Mouse (Mus musculus) kidney, embryonic 15.5 days (tissue): ENCODE measurements around the gene Nipal3. TPM values are rescaled to one million over a fixed set of nuclear protein-coding genes. Genes with fewer than 3 reads are reported as not detected.

ENCODE experiments used
- ATAC-seq: fragments of 200-750 bp; cut with Nextera tagmentation; replicated peaks from 2 replicates; pipeline ENCODE4 v1.8.0; 2017; ENCODE audit warnings: moderate TSS enrichment; ENCODE audit not compliant: low FRiP score
- H3K27ac ChIP-seq: fragments of 300-500 bp; sonication (generic); 2 replicates; pipeline ENCODE4 v1.5.1; 2015; ENCODE audit warnings: mild to moderate bottlenecking, inconsistent platforms
- H3K27me3 ChIP-seq: fragments of 300-500 bp; sonication (generic); 2 replicates; pipeline ENCODE4 v1.6.1; 2015; ENCODE audit warnings: inconsistent platforms
- H3K36me3 ChIP-seq: fragments of 300-500 bp; sonication (generic); 2 replicates; pipeline ENCODE4 v1.6.1; 2015; ENCODE audit warnings: inconsistent platforms
- H3K4me1 ChIP-seq: fragments of 300-500 bp; sonication (generic); 2 replicates; pipeline ENCODE4 v1.6.1; 2015; ENCODE audit warnings: inconsistent platforms
- H3K4me2 ChIP-seq: fragments of 300-500 bp; sonication (generic); 2 replicates; pipeline ENCODE4 v1.6.1; 2015; ENCODE audit warnings: moderate library complexity, mild to moderate bottlenecking, inconsistent platforms
- H3K4me3 ChIP-seq: fragments of 300-500 bp; sonication (generic); replicated peaks from 2 replicates; pipeline ENCODE4 v1.5.1; 2015; ENCODE audit warnings: mild to moderate bottlenecking, inconsistent platforms
- H3K9ac ChIP-seq: fragments of 300-500 bp; sonication (generic); 2 replicates; pipeline ENCODE4 v1.6.1; 2015; ENCODE audit warnings: mild to moderate bottlenecking, inconsistent platforms
- H3K9me3 ChIP-seq: fragments of 300-500 bp; sonication (generic); replicated peaks from 2 replicates; pipeline ENCODE4 v1.6.1; 2016; ENCODE audit warnings: inconsistent platforms
- WGBS: fragments of 180-500 bp; shearing (Covaris S2); methylation state at CpG from one replicate; pipeline ENCODE4 v1.1.7; 2015; ENCODE audit warnings: mixed read lengths; 5-methylcytosine and 5-hydroxymethylcytosine counted together
- polyA plus RNA-seq: library from polyadenylated mRNA; unstranded; fragments of >200 nt; fragmentation: Nextera tagmentation; extraction: Ambion mirVana; gene quantifications from 2 replicates; pipeline ENCODE4 v1.2.1, GENCODE M21; 2015

Gene Nipal3
- polyA plus RNA-seq, 1 experiment from 2014 or later, result 6.2 TPM

DNA sequence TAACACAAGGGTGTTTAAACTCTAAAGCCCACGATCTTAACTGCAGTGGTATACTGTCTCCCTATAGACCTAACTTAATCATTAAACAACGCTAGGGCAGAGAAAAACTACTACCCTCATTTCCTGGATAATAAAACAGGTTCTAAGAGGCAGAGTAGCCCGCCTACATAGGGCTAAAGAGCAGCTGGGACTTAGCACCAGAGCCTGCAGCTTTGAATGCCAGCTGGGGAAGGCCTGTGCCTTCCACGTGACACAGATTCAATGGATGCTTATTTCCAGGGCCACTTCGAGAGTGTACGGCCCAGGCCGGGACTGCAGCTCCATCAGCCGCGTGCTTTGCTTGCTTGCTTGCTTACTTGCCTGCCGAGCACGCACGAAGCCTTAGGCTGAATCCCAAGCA lies 41.3 kb downstream of the Nipal3 start:
- 0 out of 2 replicates have a peak, but pooled peaks cover 4% of the 10 kb centered on the region for H3K36me3 ChIP-seq
- peak overlapping the region; percentile 72 for H3K27ac ChIP-seq
- H3K4me1 ChIP-seq, result peaks cover 36% of the 10 kb centered on the region
- peak; percentile 64 for ATAC-seq
- no peak overlapping the region for H3K4me3 ChIP-seq
- no peaks in the 10 kb centered on the region for H3K27me3 ChIP-seq
- WGBS, result 27% methylated on average over 12 of the region's 12 CpGs
- H3K9me3 ChIP-seq, result no peaks in the 10 kb centered on the region
- H3K9ac ChIP-seq, result no peak overlapping the region
- no peak overlapping the region for H3K4me2 ChIP-seq

DNA sequence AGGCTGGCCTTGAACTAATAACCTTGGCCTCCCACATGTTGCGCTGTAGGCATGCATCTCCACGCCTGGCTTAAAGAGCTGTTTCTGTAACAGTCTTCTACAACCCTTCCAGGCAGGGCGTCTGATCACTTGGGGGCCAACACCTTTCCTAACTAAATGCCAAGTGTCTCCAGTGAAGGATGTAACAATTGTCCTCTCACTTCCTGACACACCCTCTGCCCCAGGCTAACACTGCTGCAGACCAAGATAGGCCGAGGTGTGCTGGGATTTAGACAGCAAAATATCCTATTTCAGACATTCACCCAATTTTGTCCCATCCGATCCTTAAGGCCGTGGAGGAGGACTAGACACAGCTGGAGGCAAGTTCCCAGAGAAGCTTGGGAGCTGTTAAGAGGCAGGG lies 41.7 kb downstream of the Nipal3 start:
- H3K4me2 ChIP-seq, result no peak overlapping the region
- 34% methylated on average over 6 of the region's 6 CpGs for WGBS
- ATAC-seq, result no peak
- peak overlapping the region; percentile 72 for H3K27ac ChIP-seq
- H3K36me3 ChIP-seq, result 0 out of 2 replicates have a peak, but pooled peaks cover 4% of the 10 kb centered on the region
- peaks cover 36% of the 10 kb centered on the region for H3K4me1 ChIP-seq
- no peaks in the 10 kb centered on the region for H3K27me3 ChIP-seq
- no peaks in the 10 kb centered on the region for H3K9me3 ChIP-seq
- no peak overlapping the region for H3K4me3 ChIP-seq
- no peak overlapping the region for H3K9ac ChIP-seq

DNA sequence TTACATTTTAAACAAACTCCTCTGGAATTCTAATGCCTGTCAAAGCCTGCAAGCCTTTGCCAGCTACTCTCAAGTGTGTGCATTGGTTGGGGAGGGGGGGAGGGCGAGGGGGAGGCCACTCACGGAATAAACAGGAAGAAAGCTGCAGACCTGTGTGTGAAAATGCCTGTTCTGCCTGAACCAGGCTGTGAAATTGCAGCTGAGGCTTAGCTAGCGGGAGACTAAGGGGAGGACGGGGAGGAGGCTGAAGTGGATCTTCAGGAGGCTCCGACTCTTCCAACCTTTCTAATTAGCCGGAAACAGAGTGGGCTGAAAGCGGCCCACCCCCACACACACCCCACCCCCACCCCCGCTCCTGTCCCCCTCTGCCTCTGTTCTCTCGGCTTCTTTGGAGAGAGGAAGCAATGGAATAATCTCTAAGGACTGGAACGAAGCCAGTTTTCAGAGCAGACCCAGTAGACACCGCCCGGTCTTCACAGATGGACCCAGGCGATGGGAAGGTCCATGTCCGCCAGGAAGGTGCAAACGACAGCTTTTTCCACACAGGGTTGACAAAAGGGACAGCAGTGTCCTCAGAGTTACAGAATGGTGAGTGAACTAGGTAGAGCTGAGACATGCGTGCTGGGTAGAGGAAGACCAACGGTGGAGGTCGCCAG lies 43.4 kb downstream of the Nipal3 start:
- ATAC-seq, result 0 out of 2 replicates have a peak, but pooled peaks have one; percentile 18
- H3K4me1 ChIP-seq, result peaks cover 36% of the 10 kb centered on the region
- no peaks in the 10 kb centered on the region for H3K9me3 ChIP-seq
- H3K4me2 ChIP-seq, result peak overlapping the region; percentile 40
- no peaks in the 10 kb centered on the region for H3K27me3 ChIP-seq
- 37% methylated on average over 18 of the region's 18 CpGs for WGBS
- H3K9ac ChIP-seq, result no peak overlapping the region
- H3K4me3 ChIP-seq, result 0 out of 2 replicates have a peak overlapping the region, but pooled peaks have one; percentile 1
- peak overlapping the region; percentile 54 for H3K27ac ChIP-seq
- H3K36me3 ChIP-seq, result 0 out of 2 replicates have a peak, but pooled peaks cover 4% of the 10 kb centered on the region

DNA sequence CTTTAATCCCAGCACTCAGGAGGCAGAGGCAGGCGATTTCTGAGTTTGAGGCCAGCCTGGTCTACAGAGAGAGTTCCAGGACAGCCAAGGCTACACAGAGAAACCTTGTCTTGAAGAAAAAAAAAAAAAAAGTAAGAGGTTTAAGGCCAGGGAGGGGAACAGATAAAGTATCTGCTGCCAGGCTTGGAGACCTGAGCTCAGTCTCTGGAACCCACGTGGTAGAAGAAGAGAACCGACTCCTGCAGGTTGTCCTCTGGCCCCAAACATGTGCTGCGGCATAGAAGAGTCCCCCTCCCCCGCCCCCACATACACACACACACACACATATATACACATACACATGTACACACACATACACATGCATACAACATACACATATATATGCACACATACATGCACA lies 52.4 kb downstream of the Nipal3 start:
- no peak overlapping the region for H3K4me2 ChIP-seq
- H3K36me3 ChIP-seq, result no peaks in the 10 kb centered on the region
- H3K4me1 ChIP-seq, result peaks cover 10% of the 10 kb centered on the region
- ATAC-seq, result no peak
- no peak overlapping the region for H3K27ac ChIP-seq
- H3K9me3 ChIP-seq, result no peaks in the 10 kb centered on the region
- H3K9ac ChIP-seq, result no peak overlapping the region
- H3K27me3 ChIP-seq, result no peaks in the 10 kb centered on the region
- no peak overlapping the region for H3K4me3 ChIP-seq
- WGBS, result 75% methylated on average over 5 of the region's 5 CpGs

DNA sequence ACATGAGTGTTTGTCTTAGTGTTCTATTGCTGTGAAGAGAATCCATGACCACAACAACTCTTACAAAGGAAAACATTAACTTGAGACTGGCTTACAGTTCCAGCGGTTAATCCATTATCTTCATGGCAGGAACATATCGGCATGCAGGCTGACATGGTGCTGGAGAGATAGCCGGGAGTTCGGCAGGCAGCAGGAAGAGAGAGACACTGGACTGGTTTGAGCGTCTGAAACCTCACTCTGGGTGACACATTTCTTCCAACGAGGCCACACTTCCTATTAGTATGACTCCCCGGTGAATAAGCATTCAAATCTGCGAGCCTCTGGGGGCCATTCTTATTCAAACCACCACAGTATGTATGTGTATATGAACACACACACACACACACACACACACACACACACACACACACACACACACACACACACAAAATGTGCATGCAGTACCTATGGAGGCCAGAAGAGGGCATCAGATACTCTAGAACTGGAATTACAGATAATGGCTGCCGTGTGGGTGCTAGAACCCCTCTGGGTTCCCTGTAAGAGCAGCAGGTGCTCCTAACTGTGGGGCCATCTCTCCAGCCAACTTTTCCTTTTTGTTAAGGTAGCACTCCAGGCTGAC lies 54.8 kb downstream of the Nipal3 start:
- ATAC-seq, result no peak
- H3K9ac ChIP-seq, result no peak overlapping the region
- peaks cover 10% of the 10 kb centered on the region for H3K4me1 ChIP-seq
- 56% methylated on average over 9 of the region's 9 CpGs for whole genome bisulfite sequencing
- H3K4me2 ChIP-seq, result no peak overlapping the region
- no peak overlapping the region for H3K4me3 ChIP-seq
- no peaks in the 10 kb centered on the region for H3K36me3 ChIP-seq
- H3K27me3 ChIP-seq, result no peaks in the 10 kb centered on the region
- no peak overlapping the region for H3K27ac ChIP-seq
- H3K9me3 ChIP-seq, result no peaks in the 10 kb centered on the region

DNA sequence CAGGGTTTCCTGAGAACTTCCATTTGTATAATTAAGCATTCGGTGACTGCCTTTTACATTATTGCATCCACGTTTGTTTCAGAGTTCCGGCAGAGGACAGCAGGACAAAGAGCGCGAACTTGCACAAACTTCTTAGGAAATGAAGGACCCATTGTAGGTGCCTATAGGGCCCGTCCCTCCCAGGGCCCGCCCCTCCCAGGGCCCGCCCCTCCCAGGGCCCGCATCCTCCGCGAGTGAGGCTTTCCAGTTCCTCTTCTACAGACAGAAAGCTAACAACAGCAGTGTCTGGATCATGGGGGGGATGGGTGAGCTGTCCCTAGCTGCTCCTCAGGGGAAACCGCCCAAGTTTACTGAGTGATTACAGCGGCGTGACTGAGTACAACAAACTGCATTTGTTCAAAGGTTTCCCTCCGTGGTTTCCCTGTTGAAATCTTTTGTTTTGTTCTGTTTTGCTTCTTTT lies 55.6 kb downstream of the Nipal3 start:
- no peaks in the 10 kb centered on the region for H3K9me3 ChIP-seq
- ATAC-seq, result peak; percentile 94
- no peak overlapping the region for H3K9ac ChIP-seq
- H3K4me2 ChIP-seq, result peak overlapping the region; percentile 48
- no peaks in the 10 kb centered on the region for H3K27me3 ChIP-seq
- peaks cover 16% of the 10 kb centered on the region for H3K4me1 ChIP-seq
- H3K27ac ChIP-seq, result peak overlapping the region; percentile 72
- 0 out of 2 replicates have a peak overlapping the region, but pooled peaks have one; percentile 5 for H3K4me3 ChIP-seq
- no peaks in the 10 kb centered on the region for H3K36me3 ChIP-seq
- WGBS, result 4% methylated on average over 15 of the region's 15 CpGs

DNA sequence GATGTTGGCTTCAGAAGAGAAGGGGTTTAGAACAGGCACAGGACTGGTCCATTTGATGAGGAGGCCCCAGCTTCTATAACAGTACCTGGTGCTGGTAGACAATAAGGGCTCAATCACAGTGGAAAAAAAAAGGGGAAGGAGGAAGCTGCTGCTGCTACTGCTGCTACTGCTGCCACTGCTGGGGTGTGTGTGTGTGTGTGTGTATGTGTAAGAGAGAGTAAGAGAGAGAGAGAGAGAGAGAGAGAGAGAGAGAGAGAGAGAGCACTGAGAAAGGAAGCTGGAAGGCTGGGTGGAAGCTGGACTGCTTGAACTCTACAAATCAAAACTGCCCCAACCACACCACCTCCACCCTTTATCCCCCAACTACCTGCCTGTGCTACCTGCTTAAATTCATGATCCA lies 56.9 kb downstream of the Nipal3 start:
- Histone ChIP-seq H3K9me3 (no peaks in the 10 kb centered on the region), H3K4me3 (no peak overlapping the region), H3K36me3 (no peaks in the 10 kb centered on the region), H3K4me2 (no peak overlapping the region), H3K27me3 (no peaks in the 10 kb centered on the region), H3K4me1 (peaks cover 22% of the 10 kb centered on the region), H3K27ac (no peak overlapping the region), H3K9ac (no peak overlapping the region)
- no peak for ATAC-seq

DNA sequence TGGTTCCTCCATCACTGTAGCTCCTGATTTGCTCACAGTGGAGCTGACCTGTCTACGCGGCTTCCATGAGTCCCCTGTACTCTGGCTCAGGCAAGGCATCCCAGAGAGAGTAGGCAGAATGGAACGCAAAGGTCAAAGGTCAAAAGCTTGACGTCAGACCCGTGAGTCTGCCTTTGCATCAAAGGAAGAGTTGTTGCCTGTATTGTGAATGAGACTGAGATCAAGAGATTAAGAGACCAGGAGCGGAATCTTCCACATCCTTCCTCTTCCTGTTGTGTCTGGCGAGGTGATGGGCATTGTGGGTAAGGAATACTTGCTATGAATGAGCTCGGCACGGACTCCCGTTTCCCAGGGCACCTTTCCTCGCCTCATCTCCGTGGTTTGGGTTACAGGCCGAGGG lies 58.5 kb downstream of the Nipal3 start:
- no peaks in the 10 kb centered on the region for H3K9me3 ChIP-seq
- H3K4me1 ChIP-seq, result peaks cover 28% of the 10 kb centered on the region
- H3K9ac ChIP-seq, result no peak overlapping the region
- no peak overlapping the region for H3K4me3 ChIP-seq
- H3K36me3 ChIP-seq, result no peaks in the 10 kb centered on the region
- H3K27me3 ChIP-seq, result no peaks in the 10 kb centered on the region
- WGBS, result 54% methylated on average over 13 of the region's 13 CpGs
- ATAC-seq, result no peak
- 0 out of 2 replicates have a peak overlapping the region, but pooled peaks have one; percentile 37 for H3K27ac ChIP-seq
- peak overlapping the region; percentile 9; the same call in 1 of the 2 replicates for H3K4me2 ChIP-seq

DNA sequence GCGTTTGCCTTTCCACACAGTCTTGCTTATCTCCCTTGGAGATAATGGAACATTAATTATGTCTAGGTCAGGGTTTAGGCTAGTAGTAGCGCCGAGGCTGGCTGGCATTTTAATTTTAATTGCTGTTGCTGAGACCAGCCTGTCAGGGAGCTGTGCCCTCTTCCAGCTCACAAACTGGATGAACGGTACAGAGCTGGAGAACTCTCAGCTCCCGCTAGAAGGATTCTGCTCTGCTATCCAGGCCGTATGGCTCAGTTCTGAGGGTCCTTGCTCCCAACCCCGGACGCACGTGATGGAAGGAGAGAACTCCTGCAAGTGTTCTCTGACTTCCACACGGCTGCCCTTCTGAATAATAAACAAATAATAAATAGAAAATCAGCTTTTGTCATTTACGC lies 60.4 kb downstream of the Nipal3 start:
- H3K4me1 ChIP-seq, result peaks cover 22% of the 10 kb centered on the region
- no peak for ATAC-seq
- H3K36me3 ChIP-seq, result no peaks in the 10 kb centered on the region
- WGBS, result 24% methylated on average over 11 of the region's 11 CpGs
- peak overlapping the region; percentile 45 for H3K27ac ChIP-seq
- peak overlapping the region; percentile 61 for H3K4me3 ChIP-seq
- no peaks in the 10 kb centered on the region for H3K9me3 ChIP-seq
- H3K9ac ChIP-seq, result peak overlapping the region; percentile 67
- H3K4me2 ChIP-seq, result peak overlapping the region; percentile 96
- H3K27me3 ChIP-seq, result no peaks in the 10 kb centered on the region

DNA sequence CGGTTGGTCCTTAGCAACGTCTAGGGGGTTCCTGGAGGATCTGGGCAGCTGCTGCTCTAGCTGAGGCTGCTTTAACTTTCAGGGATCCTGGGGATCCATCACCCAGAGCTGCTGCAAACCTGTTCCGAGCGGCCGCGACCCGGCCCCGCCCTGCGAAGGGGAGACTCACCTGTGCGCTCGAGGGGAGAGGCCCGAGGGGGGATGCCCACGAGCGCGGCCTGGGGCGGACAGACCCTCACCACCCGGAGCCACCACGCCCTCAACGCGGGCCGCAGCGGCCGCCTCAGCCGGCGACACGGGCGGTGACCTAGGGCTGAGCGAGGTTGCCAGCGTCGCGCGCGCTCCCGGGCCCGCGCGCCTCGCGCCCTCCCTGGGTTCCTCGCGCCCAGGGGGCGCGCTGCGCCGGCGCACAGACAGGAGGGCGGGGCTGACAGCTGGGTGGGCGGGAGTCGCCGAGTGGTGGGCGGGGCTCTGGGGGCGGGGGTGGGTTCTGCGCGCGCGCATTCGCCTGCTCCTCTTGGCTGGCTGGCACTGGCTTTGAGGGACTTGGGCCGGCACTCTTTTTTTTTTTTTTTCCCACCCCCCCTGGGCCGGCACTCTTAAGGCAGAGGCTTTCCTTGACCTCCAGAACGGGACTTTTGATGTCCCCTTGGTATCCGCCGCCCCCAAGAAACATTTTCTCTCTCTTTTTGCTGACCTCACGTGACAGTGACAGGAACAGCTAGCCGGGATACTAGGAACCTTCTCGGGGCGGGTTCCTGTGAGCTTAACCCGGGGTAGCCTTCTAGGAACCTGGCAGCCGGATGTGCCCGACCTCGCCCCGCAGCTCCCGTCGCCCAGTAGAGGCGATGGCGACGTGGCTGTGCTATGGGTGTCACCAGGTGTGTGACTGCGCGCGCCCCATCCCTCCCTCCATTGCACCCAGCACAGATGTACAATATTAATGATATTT lies 61.1 kb downstream of the Nipal3 start, which contains the start of gene Rcan3:
TSS of gene Rcan3 (minus strand) at position 411 of the 952 bp plus-strand sequence.
- Histone ChIP-seq H3K4me1 (peaks cover 18% of the 10 kb centered on the region), H3K9ac (peak within 1 kb of the TSS; percentile 67), H3K9me3 (no peaks in the 10 kb centered on the region), H3K36me3 (no peaks in the 10 kb centered on the region), H3K27ac (peak within 1 kb of the TSS; percentile 45), H3K27me3 (no peaks in the 10 kb centered on the region), H3K4me3 (peak within 1 kb of the TSS; percentile 61), H3K4me2 (peak within 1 kb of the TSS; percentile 96)
- ATAC-seq, result peak; percentile 89
- WGBS, result under 1% methylated on average over 77 of the region's 79 CpGs

DNA sequence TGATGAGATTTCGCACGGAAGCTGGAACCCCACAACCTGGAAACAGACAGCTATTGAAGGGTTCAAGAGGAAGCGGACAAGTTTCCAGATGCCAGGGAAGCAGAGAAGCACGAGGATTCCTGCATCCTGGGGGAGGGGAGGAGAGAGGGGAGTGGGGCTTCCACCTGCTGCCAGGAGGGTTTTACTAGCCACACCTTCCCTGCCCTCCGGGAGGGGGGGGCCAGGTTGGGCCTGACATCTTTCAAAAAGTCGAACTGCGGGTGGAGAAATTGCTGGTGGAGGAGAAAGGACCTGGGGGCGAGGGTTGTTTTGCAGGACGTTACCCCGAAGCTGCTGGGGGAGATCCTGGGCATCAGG lies 61.8 kb downstream of the Nipal3 start:
- peak overlapping the region; percentile 67 for H3K9ac ChIP-seq
- no peaks in the 10 kb centered on the region for H3K36me3 ChIP-seq
- ATAC-seq, result no peak
- no peaks in the 10 kb centered on the region for H3K9me3 ChIP-seq
- H3K27ac ChIP-seq, result peak overlapping the region; percentile 25; the same call in 1 of the 2 replicates
- no peaks in the 10 kb centered on the region for H3K27me3 ChIP-seq
- peak overlapping the region; percentile 96 for H3K4me2 ChIP-seq
- 6% methylated on average over 10 of the region's 10 CpGs for WGBS
- H3K4me1 ChIP-seq, result peaks cover 18% of the 10 kb centered on the region
- H3K4me3 ChIP-seq, result peak overlapping the region; percentile 61
